Mouse (Mus musculus): ENCODE results near the gene Gm14214. TPM values are rescaled to one million over a fixed set of nuclear protein-coding genes. Genes with fewer than 3 reads are reported as not detected.

Gm14214 gene
- polyA plus RNA-seq (2014; fragmentation: Nextera tagmentation; extraction: Ambion mirVana): not detected in 2 replicates

DNA sequence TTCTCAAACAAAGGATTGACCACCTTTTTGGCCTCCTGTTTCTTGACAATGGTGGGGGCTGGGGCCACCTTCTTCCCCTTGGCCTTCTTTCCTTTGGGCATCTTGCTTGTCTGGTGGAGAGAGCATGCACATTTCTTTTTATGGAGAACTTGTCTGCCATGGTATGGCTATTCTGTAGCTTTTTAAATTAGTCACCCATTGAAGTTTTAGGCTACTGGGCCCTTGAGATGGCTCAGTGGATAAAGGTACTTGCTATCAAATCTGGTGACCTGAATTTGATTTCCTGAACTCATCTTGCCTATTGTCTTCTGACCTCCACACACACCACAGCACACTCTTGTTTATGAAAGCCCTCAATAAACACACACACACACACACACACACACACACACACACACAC lies at the start of gene Gm14214:
Gene Gm14214 (minus strand): TSS at position 101 of the 400 bp plus-strand sequence.
- no peak within 1 kb of the TSS for H3K9ac ChIP-seq (ENCODE audit: low read depth, low read length)
- no peak for ATAC-seq (ENCODE audit: low FRiP score)
- no peak within 1 kb of the TSS for H3K4me3 ChIP-seq (ENCODE audit: low read depth, low read length)
- no peaks in the 10 kb centered on the region for H3K36me3 ChIP-seq (ENCODE audit: control insufficient read depth, insufficient read depth, low read length)
- H3K4me2 ChIP-seq (replicated peaks; ENCODE audit: low read depth, low read length): no peak within 1 kb of the TSS
- H3K27me3 ChIP-seq (ENCODE audit: control insufficient read depth, insufficient read depth, low read length): no peaks in the 10 kb centered on the region
- H3K27ac ChIP-seq (ENCODE audit: low read depth, low read length): no peak within 1 kb of the TSS
- H3K4me1 ChIP-seq (replicated peaks; ENCODE audit: control insufficient read depth, insufficient read depth, low read length): no peaks in the 10 kb centered on the region
- no peaks in the 10 kb centered on the region for H3K9me3 ChIP-seq (ENCODE audit: control insufficient read depth, low read length)
- no peak for DNase-seq (ENCODE audit: low spot score)

GRCm38 (mm10) chr2:154818599-154818998 lies 48.8 kb upstream of the Gm14214 start:
- no peak overlapping the region for H3K4me3 ChIP-seq (ENCODE audit: low read depth, low read length)
- H3K9me3 ChIP-seq (ENCODE audit: control insufficient read depth, low read length): no peaks in the 10 kb centered on the region
- no peak overlapping the region for H3K4me2 ChIP-seq (replicated peaks; ENCODE audit: low read depth, low read length)
- H3K27ac ChIP-seq (ENCODE audit: low read depth, low read length): no peak overlapping the region
- no peak overlapping the region for H3K9ac ChIP-seq (ENCODE audit: low read depth, low read length)
- ATAC-seq (ENCODE audit: low FRiP score): no peak
- H3K4me1 ChIP-seq (replicated peaks; ENCODE audit: control insufficient read depth, insufficient read depth, low read length): no peaks in the 10 kb centered on the region
- 93% methylated on average over 1 of the region's 1 CpGs for WGBS
- H3K27me3 ChIP-seq (ENCODE audit: control insufficient read depth, insufficient read depth, low read length): no peaks in the 10 kb centered on the region
- no peak for DNase-seq (ENCODE audit: low spot score)
- H3K36me3 ChIP-seq (ENCODE audit: control insufficient read depth, insufficient read depth, low read length): no peaks in the 10 kb centered on the region

- Histone ChIP-seq H3K27me3 (ENCODE audit: control insufficient read depth, insufficient read depth, low read length) (no peaks in the 10 kb centered on the region), H3K4me3 (ENCODE audit: low read depth, low read length) (no peak overlapping the region), H3K27ac (ENCODE audit: low read depth, low read length) (no peak overlapping the region), H3K4me2 (replicated peaks; ENCODE audit: low read depth, low read length) (no peak overlapping the region), H3K36me3 (ENCODE audit: control insufficient read depth, insufficient read depth, low read length) (no peaks in the 10 kb centered on the region), H3K9ac (ENCODE audit: low read depth, low read length) (no peak overlapping the region), H3K4me1 (replicated peaks; ENCODE audit: control insufficient read depth, insufficient read depth, low read length) (no peaks in the 10 kb centered on the region), H3K9me3 (ENCODE audit: control insufficient read depth, low read length) (no peaks in the 10 kb centered on the region)
- 43% methylated on average over 1 of the region's 1 CpGs for WGBS
- ATAC-seq (ENCODE audit: low FRiP score): no peak
- peak; percentile 12 for DNase-seq (ENCODE audit: low spot score)
These were observed 48.0 kb upstream of the Gm14214 start for GRCm38 (mm10) chr2:154817788-154818187.

DNA sequence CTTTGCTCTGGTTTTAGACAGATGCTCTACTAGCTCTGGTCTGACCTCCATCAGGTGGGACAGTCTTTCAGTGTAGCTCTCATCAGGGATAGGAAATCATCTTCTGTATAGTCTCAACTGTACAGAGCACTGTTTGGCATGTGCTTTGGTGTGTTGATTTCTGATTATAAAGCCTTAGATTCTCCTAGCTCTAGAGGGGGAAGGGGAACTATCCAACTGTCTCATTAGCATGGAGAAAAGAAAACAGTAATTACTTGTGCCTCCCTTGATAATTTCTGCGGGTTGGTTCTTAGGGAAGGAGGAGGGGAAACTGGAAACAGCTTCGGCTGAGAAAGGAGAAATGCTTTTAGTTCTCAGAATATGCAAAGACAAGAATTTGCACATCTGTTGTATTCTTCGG lies 47.3 kb upstream of the Gm14214 start:
- Histone ChIP-seq H3K27me3 (ENCODE audit: control insufficient read depth, insufficient read depth, low read length) (no peaks in the 10 kb centered on the region), H3K4me3 (ENCODE audit: low read depth, low read length) (no peak overlapping the region), H3K4me2 (replicated peaks; ENCODE audit: low read depth, low read length) (no peak overlapping the region), H3K36me3 (ENCODE audit: control insufficient read depth, insufficient read depth, low read length) (no peaks in the 10 kb centered on the region), H3K27ac (ENCODE audit: low read depth, low read length) (no peak overlapping the region), H3K4me1 (replicated peaks; ENCODE audit: control insufficient read depth, insufficient read depth, low read length) (no peaks in the 10 kb centered on the region), H3K9me3 (ENCODE audit: control insufficient read depth, low read length) (no peaks in the 10 kb centered on the region), H3K9ac (ENCODE audit: low read depth, low read length) (no peak overlapping the region)
- 61% methylated on average over 3 of the region's 3 CpGs for WGBS
- DNase-seq (ENCODE audit: low spot score): no peak
- no peak for ATAC-seq (ENCODE audit: low FRiP score)

- Histone ChIP-seq H3K4me2 (replicated peaks; ENCODE audit: low read depth, low read length) (no peak overlapping the region), H3K27ac (ENCODE audit: low read depth, low read length) (no peak overlapping the region), H3K4me1 (replicated peaks; ENCODE audit: control insufficient read depth, insufficient read depth, low read length) (no peaks in the 10 kb centered on the region), H3K36me3 (ENCODE audit: control insufficient read depth, insufficient read depth, low read length) (no peaks in the 10 kb centered on the region), H3K27me3 (ENCODE audit: control insufficient read depth, insufficient read depth, low read length) (no peaks in the 10 kb centered on the region), H3K9me3 (ENCODE audit: control insufficient read depth, low read length) (no peaks in the 10 kb centered on the region), H3K9ac (ENCODE audit: low read depth, low read length) (no peak overlapping the region), H3K4me3 (ENCODE audit: low read depth, low read length) (no peak overlapping the region)
- 90% methylated on average over 2 of the region's 2 CpGs for WGBS
- ATAC-seq (ENCODE audit: low FRiP score) (no peak), DNase-seq (ENCODE audit: low spot score) (no peak)
These were observed 43.6 kb upstream of the Gm14214 start for GRCm38 (mm10) chr2:154813426-154813825.

DNA sequence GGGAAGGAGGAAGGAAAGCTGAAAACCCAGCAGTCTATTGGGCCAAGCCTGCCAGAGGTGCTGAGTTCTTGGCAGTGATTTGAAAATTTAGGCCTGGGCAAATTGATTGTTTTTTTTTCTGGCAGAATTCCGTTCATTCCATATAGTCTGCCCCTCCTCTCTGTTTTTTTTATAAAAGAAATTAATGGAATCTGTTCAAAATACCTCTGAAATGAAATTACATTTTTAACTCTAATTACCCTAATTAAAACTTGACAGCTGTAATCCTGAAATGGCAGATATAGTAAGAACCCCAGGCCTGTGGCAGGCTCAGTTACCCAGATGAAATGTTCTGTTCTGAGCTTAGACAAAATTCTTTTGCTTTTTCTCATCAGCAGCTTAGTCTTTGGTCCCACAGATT lies 41.0 kb upstream of the Gm14214 start:
- no peaks in the 10 kb centered on the region for H3K9me3 ChIP-seq (ENCODE audit: control insufficient read depth, low read length)
- no peak overlapping the region for H3K9ac ChIP-seq (ENCODE audit: low read depth, low read length)
- no peak overlapping the region for H3K4me3 ChIP-seq (ENCODE audit: low read depth, low read length)
- no peaks in the 10 kb centered on the region for H3K27me3 ChIP-seq (ENCODE audit: control insufficient read depth, insufficient read depth, low read length)
- no peak overlapping the region for H3K27ac ChIP-seq (ENCODE audit: low read depth, low read length)
- WGBS: 79% methylated on average over 1 of the region's 1 CpGs
- no peak overlapping the region for H3K4me2 ChIP-seq (replicated peaks; ENCODE audit: low read depth, low read length)
- ATAC-seq (ENCODE audit: low FRiP score) (no peak), DNase-seq (ENCODE audit: low spot score) (no peak)
- no peaks in the 10 kb centered on the region for H3K4me1 ChIP-seq (replicated peaks; ENCODE audit: control insufficient read depth, insufficient read depth, low read length)
- H3K36me3 ChIP-seq (ENCODE audit: control insufficient read depth, insufficient read depth, low read length): no peaks in the 10 kb centered on the region

- Histone ChIP-seq H3K4me1 (replicated peaks; ENCODE audit: control insufficient read depth, insufficient read depth, low read length) (no peaks in the 10 kb centered on the region), H3K9ac (ENCODE audit: low read depth, low read length) (no peak overlapping the region), H3K4me3 (ENCODE audit: low read depth, low read length) (no peak overlapping the region), H3K9me3 (ENCODE audit: control insufficient read depth, low read length) (no peaks in the 10 kb centered on the region), H3K27me3 (ENCODE audit: control insufficient read depth, insufficient read depth, low read length) (no peaks in the 10 kb centered on the region), H3K4me2 (replicated peaks; ENCODE audit: low read depth, low read length) (no peak overlapping the region), H3K36me3 (ENCODE audit: control insufficient read depth, insufficient read depth, low read length) (no peaks in the 10 kb centered on the region), H3K27ac (ENCODE audit: low read depth, low read length) (no peak overlapping the region)
- WGBS: 93% methylated on average over 1 of the region's 1 CpGs
- no peak for ATAC-seq (ENCODE audit: low FRiP score)
- no peak for DNase-seq (ENCODE audit: low spot score)
These were observed 39.4 kb upstream of the Gm14214 start for GRCm38 (mm10) chr2:154809107-154809762.

DNA sequence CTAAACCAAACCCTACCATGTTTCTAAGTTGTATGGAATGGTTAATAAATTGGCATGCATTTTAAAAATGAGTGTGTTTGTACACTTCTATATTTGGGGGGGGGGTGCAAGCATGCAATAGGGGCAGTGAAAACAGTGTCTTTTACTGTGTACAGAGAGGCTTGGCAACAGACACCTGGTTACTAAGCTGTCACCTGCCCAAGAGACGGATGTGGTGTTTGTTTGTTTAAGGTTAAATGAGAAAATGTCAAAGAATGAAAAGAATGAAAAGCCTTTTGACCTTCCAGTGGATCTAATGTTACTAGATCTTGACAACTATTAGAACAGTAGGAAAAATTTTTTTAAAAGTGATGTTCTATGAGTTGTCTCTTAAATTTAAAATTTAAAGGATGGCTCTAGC lies 37.9 kb upstream of the Gm14214 start:
- no peaks in the 10 kb centered on the region for H3K4me1 ChIP-seq (replicated peaks; ENCODE audit: control insufficient read depth, insufficient read depth, low read length)
- H3K9me3 ChIP-seq (ENCODE audit: control insufficient read depth, low read length): no peaks in the 10 kb centered on the region
- H3K4me2 ChIP-seq (replicated peaks; ENCODE audit: low read depth, low read length): no peak overlapping the region
- H3K27me3 ChIP-seq (ENCODE audit: control insufficient read depth, insufficient read depth, low read length): no peaks in the 10 kb centered on the region
- H3K27ac ChIP-seq (ENCODE audit: low read depth, low read length): no peak overlapping the region
- H3K4me3 ChIP-seq (ENCODE audit: low read depth, low read length): no peak overlapping the region
- 74% methylated on average over 1 of the region's 1 CpGs for WGBS
- no peaks in the 10 kb centered on the region for H3K36me3 ChIP-seq (ENCODE audit: control insufficient read depth, insufficient read depth, low read length)
- DNase-seq (ENCODE audit: low spot score) (no peak), ATAC-seq (ENCODE audit: low FRiP score) (no peak)
- no peak overlapping the region for H3K9ac ChIP-seq (ENCODE audit: low read depth, low read length)

DNA sequence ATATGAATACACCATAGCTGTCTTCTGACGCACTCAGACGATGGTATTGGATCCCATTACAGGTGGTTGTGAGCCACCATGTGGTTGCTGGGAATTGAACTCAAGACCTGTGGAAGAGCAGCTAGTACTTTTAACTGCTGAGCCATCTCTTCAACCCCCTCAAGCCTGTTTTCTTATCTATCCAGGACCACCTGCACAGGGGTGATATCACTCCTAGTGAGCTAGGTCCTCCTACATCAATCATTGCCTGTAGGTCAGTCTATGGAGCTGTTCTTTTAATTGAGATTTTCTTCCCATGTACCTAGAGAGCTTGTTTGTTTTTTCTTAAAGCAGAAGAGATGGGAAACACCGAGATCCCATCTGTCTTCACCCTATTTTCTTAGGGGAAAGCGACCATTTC lies 34.0 kb upstream of the Gm14214 start:
- DNase-seq (ENCODE audit: low spot score) (no peak), ATAC-seq (ENCODE audit: low FRiP score) (no peak)
- WGBS: 67% methylated on average over 4 of the region's 4 CpGs

More for the DNA sequence above, 34.0 kb upstream of the Gm14214 start:
- Histone ChIP-seq H3K9me3 (ENCODE audit: control insufficient read depth, low read length) (no peaks in the 10 kb centered on the region), H3K4me2 (replicated peaks; ENCODE audit: low read depth, low read length) (no peak overlapping the region), H3K27me3 (ENCODE audit: control insufficient read depth, insufficient read depth, low read length) (no peaks in the 10 kb centered on the region), H3K9ac (ENCODE audit: low read depth, low read length) (no peak overlapping the region), H3K27ac (ENCODE audit: low read depth, low read length) (no peak overlapping the region), H3K36me3 (ENCODE audit: control insufficient read depth, insufficient read depth, low read length) (no peaks in the 10 kb centered on the region), H3K4me1 (replicated peaks; ENCODE audit: control insufficient read depth, insufficient read depth, low read length) (no peaks in the 10 kb centered on the region), H3K4me3 (ENCODE audit: low read depth, low read length) (no peak overlapping the region)
